Mouse (Mus musculus) stomach, postnatal 0 days (tissue): ENCODE results near the gene Gpr183. TPM values are rescaled to one million over a fixed set of nuclear protein-coding genes. Genes with fewer than 3 reads are reported as not detected.

Source experiments
- ATAC-seq: fragments of 200-750 bp; cut with Nextera tagmentation; 2 replicates; pipeline ENCODE4 v1.8.0; 2017; ENCODE audit not compliant: low FRiP score, low TSS enrichment
- DNase-seq: peaks from one replicate; pipeline ENCODE4 v3.0.0-alpha.2; 2016; ENCODE audit warnings: low spot score
- H3K27ac ChIP-seq: fragments of 300-500 bp; sonication (generic); replicated peaks from 2 replicates; pipeline ENCODE4 v1.5.1; 2014; ENCODE audit warnings: mild to moderate bottlenecking, control low read depth
- H3K27me3 ChIP-seq: fragments of 300-500 bp; sonication (generic); 2 replicates; pipeline ENCODE4 v1.6.1; 2014; ENCODE audit warnings: low read length; ENCODE audit not compliant: control insufficient read depth, insufficient read depth
- H3K36me3 ChIP-seq: fragments of 300-500 bp; sonication (generic); 2 replicates; pipeline ENCODE4 v1.6.1; 2014; ENCODE audit warnings: low read length, mixed read lengths; ENCODE audit not compliant: control insufficient read depth, insufficient read depth
- H3K4me1 ChIP-seq: fragments of 300-500 bp; sonication (generic); replicated peaks from 2 replicates; pipeline ENCODE4 v1.6.1; 2014; ENCODE audit warnings: antibody characterized with exemption; ENCODE audit not compliant: control insufficient read depth, insufficient read depth
- H3K4me2 ChIP-seq: fragments of 300-500 bp; sonication (generic); replicated peaks from 2 replicates; pipeline ENCODE4 v1.6.1; 2014; ENCODE audit warnings: low read depth, mild to moderate bottlenecking, control low read depth, moderate library complexity
- H3K4me3 ChIP-seq: fragments of 300-500 bp; sonication (generic); 2 replicates; pipeline ENCODE4 v1.5.1; 2014; ENCODE audit warnings: low read depth, low read length, control low read depth
- H3K9ac ChIP-seq: fragments of 300-500 bp; sonication (generic); 2 replicates; pipeline ENCODE4 v1.6.1; 2014; ENCODE audit warnings: mild to moderate bottlenecking, low read length, control low read depth, mixed read lengths
- H3K9me3 ChIP-seq: fragments of 300-500 bp; sonication (generic); 2 replicates; pipeline ENCODE4 v1.6.1; 2016; ENCODE audit warnings: low read length; ENCODE audit not compliant: control insufficient read depth
- CTCF ChIP-seq: IDR thresholded peaks from 2 replicates; pipeline ENCODE4 v1.5.1; 2016; ENCODE audit warnings: antibody characterized with exemption, low read depth, mild to moderate bottlenecking, moderate library complexity
- EP300 ChIP-seq: optimal IDR thresholded peaks from 2 replicates; pipeline ENCODE3; 2016; ENCODE audit warnings: antibody characterized with exemption
- WGBS: fragments of 180-500 bp; shearing (Covaris S2); extraction: QIAGEN DNeasy Blood & Tissue Kit; methylation state at CpG from one replicate; pipeline ENCODE4 v1.1.7; 2014; 5-methylcytosine and 5-hydroxymethylcytosine counted together
- polyA plus RNA-seq: library from polyadenylated mRNA; unstranded; fragments of >200 nt; fragmentation: Nextera tagmentation; extraction: Ambion mirVana; gene quantifications from 2 replicates; pipeline ENCODE4 v1.2.1, GENCODE M21; 2015

Gpr183 gene
- polyA plus RNA-seq, 1 experiment from 2014 or later, result 1.8 TPM

DNA sequence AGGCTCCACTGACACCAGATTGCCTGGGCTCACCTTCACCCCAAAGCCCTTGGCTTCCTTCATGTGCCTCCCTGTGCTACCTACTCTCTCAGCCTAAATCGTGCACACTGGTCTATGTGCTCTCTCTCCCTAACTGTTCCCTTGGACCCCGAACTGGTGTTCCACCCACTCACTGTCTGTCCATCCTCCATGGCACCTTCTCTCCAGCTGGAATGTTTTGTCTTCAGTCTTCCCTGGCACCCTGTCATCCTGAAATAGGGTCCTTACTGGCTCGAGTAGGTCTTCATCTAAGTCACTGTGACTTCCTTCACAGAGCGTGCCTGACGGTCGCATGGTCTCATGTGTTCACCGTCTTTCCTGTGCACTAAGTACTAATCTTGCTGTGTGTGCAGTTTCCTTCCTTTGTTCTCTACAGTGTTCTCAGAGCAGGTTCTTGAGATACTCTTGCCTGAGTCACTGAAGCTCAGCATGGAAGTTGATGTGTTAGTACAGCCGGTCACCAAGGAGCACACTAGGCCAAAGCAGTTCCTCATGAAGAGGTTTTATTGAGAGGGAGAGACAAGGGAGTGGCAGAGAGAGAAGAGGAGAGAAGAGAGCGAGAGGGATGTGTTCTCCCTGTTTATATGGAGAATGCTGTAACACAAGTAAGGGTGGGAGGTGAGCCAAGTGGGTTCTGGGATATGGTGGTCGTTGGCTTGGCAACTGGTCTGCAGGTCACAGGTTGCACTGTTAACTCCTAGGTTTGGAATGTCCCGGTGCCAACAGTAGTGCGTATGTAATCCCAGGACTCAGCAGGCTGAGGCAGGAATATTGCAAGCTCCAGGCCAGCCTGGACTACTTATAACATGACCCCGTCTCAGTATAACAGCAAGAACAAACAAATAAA, 27.6 kb upstream of the Gpr183 start:
- Histone ChIP-seq H3K9me3 (no peaks in the 10 kb centered on the region), H3K9ac (no peak overlapping the region), H3K4me1 (no peaks in the 10 kb centered on the region), H3K36me3 (peaks cover 4% of the 10 kb centered on the region; the same call in 1 of the 2 replicates), H3K27me3 (no peaks in the 10 kb centered on the region), H3K4me3 (no peak overlapping the region), H3K4me2 (no peak overlapping the region), H3K27ac (no peak overlapping the region)
- DNase-seq (peak; percentile 11), ATAC-seq (no peak)
- no peak for TF ChIP-seq EP300
- WGBS, result 79% methylated on average over 13 of the region's 13 CpGs

DNA sequence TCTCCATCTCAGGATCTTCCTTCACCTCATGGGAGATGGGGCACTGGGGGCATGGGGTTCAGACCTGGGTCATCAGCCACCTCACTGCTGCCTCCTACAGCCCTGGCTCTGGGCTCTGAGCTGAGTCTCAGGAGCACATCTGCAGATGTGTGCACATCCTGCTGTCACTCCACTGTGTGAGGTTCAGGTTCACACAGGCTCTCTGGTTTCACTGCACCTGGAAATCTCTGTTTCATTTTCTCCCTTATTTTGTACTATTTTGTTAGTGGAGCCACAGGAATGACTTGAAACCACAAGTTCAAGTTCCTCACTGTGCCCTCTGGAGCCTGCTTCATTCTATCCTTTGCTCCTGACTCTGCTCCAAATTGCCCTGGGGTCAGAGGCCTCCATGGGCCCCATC, 26.9 kb upstream of the Gpr183 start:
- no peak for ATAC-seq

GRCm38 (mm10) chr14:121990897-121991296, 25.9 kb upstream of the Gpr183 start:
- Histone ChIP-seq H3K9ac (no peak overlapping the region), H3K4me1 (no peaks in the 10 kb centered on the region), H3K4me3 (no peak overlapping the region), H3K4me2 (no peak overlapping the region), H3K36me3 (peaks cover 4% of the 10 kb centered on the region; the same call in 1 of the 2 replicates), H3K27me3 (no peaks in the 10 kb centered on the region), H3K9me3 (no peaks in the 10 kb centered on the region), H3K27ac (no peak overlapping the region)
- WGBS, result 84% methylated on average over 6 of the region's 6 CpGs
- TF ChIP-seq EP300 (no peak), CTCF (no peak)
- no peak for DNase-seq
- ATAC-seq, result no peak

More for the DNA sequence above, 26.9 kb upstream of the Gpr183 start:
- no peak overlapping the region for H3K27ac ChIP-seq
- DNase-seq, result peak; percentile 10
- no peaks in the 10 kb centered on the region for H3K27me3 ChIP-seq
- H3K4me1 ChIP-seq, result no peaks in the 10 kb centered on the region
- H3K36me3 ChIP-seq, result peaks cover 4% of the 10 kb centered on the region; the same call in 1 of the 2 replicates
- no peak for TF ChIP-seq CTCF
- no peak overlapping the region for H3K9ac ChIP-seq
- H3K4me2 ChIP-seq, result no peak overlapping the region
- H3K9me3 ChIP-seq, result no peaks in the 10 kb centered on the region
- no peak overlapping the region for H3K4me3 ChIP-seq

DNA sequence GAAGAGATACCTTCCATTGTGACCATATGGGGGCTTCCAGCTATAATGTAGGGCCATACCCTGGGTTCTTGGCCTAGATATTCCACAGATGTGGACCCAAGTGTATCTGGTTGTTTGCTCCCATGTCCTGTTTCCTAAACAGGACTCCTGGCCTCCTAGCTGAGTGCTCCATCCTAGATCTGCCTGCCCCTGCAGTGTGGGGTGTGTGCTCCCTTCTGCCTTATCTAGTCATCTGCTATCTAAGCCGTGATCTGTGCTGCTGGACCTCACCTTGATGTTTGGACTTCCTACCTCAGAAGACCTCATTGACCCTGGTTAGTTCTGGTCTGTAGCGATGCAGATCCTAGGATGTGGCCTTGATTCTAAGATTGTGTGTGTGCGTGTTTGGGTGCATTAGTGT, 24.9 kb upstream of the Gpr183 start:
- no peak overlapping the region for H3K27ac ChIP-seq
- no peak overlapping the region for H3K4me2 ChIP-seq
- no peak overlapping the region for H3K9ac ChIP-seq
- no peak overlapping the region for H3K4me3 ChIP-seq
- no peak for TF ChIP-seq CTCF
- TF ChIP-seq EP300, result no peak
- DNase-seq (peak; percentile 5), ATAC-seq (no peak)
- H3K27me3 ChIP-seq, result no peaks in the 10 kb centered on the region
- H3K36me3 ChIP-seq, result peaks cover 4% of the 10 kb centered on the region; the same call in 1 of the 2 replicates
- H3K4me1 ChIP-seq, result no peaks in the 10 kb centered on the region
- no peaks in the 10 kb centered on the region for H3K9me3 ChIP-seq
- 92% methylated on average over 3 of the region's 3 CpGs for WGBS

GRCm38 (mm10) chr14:121989331-121989730, 24.3 kb upstream of the Gpr183 start:
- DNase-seq (peak; percentile 9), ATAC-seq (no peak)
- 81% methylated on average over 3 of the region's 3 CpGs for WGBS
- H3K9ac ChIP-seq, result no peak overlapping the region
- no peaks in the 10 kb centered on the region for H3K27me3 ChIP-seq
- no peaks in the 10 kb centered on the region for H3K9me3 ChIP-seq
- no peak overlapping the region for H3K4me2 ChIP-seq
- no peak overlapping the region for H3K27ac ChIP-seq
- no peaks in the 10 kb centered on the region for H3K4me1 ChIP-seq
- TF ChIP-seq EP300 (no peak), CTCF (no peak)
- peaks cover 2% of the 10 kb centered on the region; the same call in 1 of the 2 replicates for H3K36me3 ChIP-seq
- no peak overlapping the region for H3K4me3 ChIP-seq

- Histone ChIP-seq H3K9me3 (no peaks in the 10 kb centered on the region), H3K27ac (no peak overlapping the region), H3K9ac (no peak overlapping the region), H3K27me3 (no peaks in the 10 kb centered on the region), H3K36me3 (no peaks in the 10 kb centered on the region; the same call in 1 of the 2 replicates), H3K4me3 (no peak overlapping the region), H3K4me2 (no peak overlapping the region), H3K4me1 (0 out of 2 replicates have a peak, but pooled peaks cover 3% of the 10 kb centered on the region)
- DNase-seq (no peak), ATAC-seq (no peak)
- no peak for TF ChIP-seq EP300
- TF ChIP-seq CTCF, result no peak
- WGBS, result 87% methylated on average over 4 of the region's 4 CpGs
These were observed 22.7 kb upstream of the Gpr183 start for GRCm38 (mm10) chr14:121987691-121988090.
